Mouse (Mus musculus) erythroblast, embryonic 14.5 days (primary cell): Measurements from ENCODE around the gene Trim34a. TPM values are rescaled to one million over a fixed set of nuclear protein-coding genes. Genes with fewer than 3 reads are reported as not detected.

ENCODE experiments used
- H3K27me3 ChIP-seq: 2 replicates; pipeline ENCODE4 v1.6.1; 2012; ENCODE audit warnings: inconsistent platforms; ENCODE audit not compliant: control insufficient read depth
- H3K36me3 ChIP-seq: 2 replicates; pipeline ENCODE4 v1.6.1; 2012; ENCODE audit warnings: mild to moderate bottlenecking, inconsistent platforms; ENCODE audit not compliant: control insufficient read depth
- H3K4me1 ChIP-seq: 2 replicates; pipeline ENCODE4 v1.6.1; 2012; ENCODE audit warnings: inconsistent platforms; ENCODE audit not compliant: control insufficient read depth
- H3K4me3 ChIP-seq: replicated peaks from 2 replicates; pipeline ENCODE3; 2012; ENCODE audit warnings: moderate library complexity, mild to moderate bottlenecking, inconsistent platforms
- H3K9me3 ChIP-seq: 2 replicates; pipeline ENCODE4 v1.6.1; 2012; ENCODE audit warnings: low read length, inconsistent platforms, mixed read lengths; ENCODE audit not compliant: control insufficient read depth
- GATA1 ChIP-seq: IDR thresholded peaks from 2 replicates; pipeline ENCODE4 v1.6.1; 2012; ENCODE audit warnings: low read length, inconsistent platforms, mixed read lengths
- TAL1 ChIP-seq: IDR thresholded peaks from 3 replicates; pipeline ENCODE4 v1.6.1; 2012; ENCODE audit warnings: low read length, inconsistent platforms, mixed read lengths
- polyA plus RNA-seq: library from polyadenylated mRNA; stranded (reverse); fragments of >175 nt; gene quantifications from 2 replicates; pipeline ENCODE4 v1.2.3, GENCODE M21; 2012

Trim34a gene
- not detected in 2 replicates for polyA plus RNA-seq

- H3K4me3 ChIP-seq: peak within 1 kb of the TSS; percentile 64
- TF ChIP-seq TAL1 (no peak), GATA1 (no peak)
- H3K36me3 ChIP-seq: no peaks in the 10 kb centered on the region
- H3K4me1 ChIP-seq: peaks cover 4% of the 10 kb centered on the region
- no peaks in the 10 kb centered on the region for H3K27me3 ChIP-seq
- no peaks in the 10 kb centered on the region for H3K9me3 ChIP-seq
These were observed at the start of gene Trim34a for GRCm38 (mm10) chr7:104244287-104245181. Gene Trim34a (plus strand): TSS chr7:104244457.

DNA sequence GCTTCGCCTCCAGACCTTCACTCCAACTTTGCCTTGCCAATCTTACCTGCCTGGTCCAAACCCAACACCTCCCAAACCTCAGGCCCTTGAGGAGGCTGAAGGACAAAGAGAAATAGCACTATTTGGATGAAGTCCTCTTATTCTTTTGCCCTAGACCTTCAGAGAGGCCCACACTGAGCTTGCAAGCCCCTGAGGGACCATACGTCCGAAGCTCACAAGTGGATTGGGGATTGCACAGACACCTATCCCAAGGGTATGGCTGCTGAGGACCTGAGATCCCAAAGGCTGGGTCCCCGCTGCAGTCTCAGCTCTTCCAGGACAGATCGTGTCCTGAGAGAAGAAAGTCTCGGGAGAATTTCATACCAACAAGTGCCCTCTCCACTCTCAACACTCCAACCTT lies 48.4 kb upstream of the Trim34a start, which contains the start of gene Olfr649:
Olfr649 (minus strand) TSS at position 101 of the 400 bp plus-strand sequence.
- Histone ChIP-seq H3K9me3 (no peaks in the 10 kb centered on the region), H3K4me1 (no peaks in the 10 kb centered on the region), H3K4me3 (no peak within 1 kb of the TSS), H3K27me3 (no peaks in the 10 kb centered on the region), H3K36me3 (no peaks in the 10 kb centered on the region)
- TF ChIP-seq TAL1 (no peak), GATA1 (no peak)

- Histone ChIP-seq H3K4me1 (no peaks in the 10 kb centered on the region), H3K9me3 (no peaks in the 10 kb centered on the region), H3K4me3 (no peak overlapping the region), H3K27me3 (no peaks in the 10 kb centered on the region), H3K36me3 (no peaks in the 10 kb centered on the region)
- TF ChIP-seq GATA1 (no peak), TAL1 (no peak)
These were observed 44.4 kb upstream of the Trim34a start for GRCm38 (mm10) chr7:104199822-104200221.

DNA sequence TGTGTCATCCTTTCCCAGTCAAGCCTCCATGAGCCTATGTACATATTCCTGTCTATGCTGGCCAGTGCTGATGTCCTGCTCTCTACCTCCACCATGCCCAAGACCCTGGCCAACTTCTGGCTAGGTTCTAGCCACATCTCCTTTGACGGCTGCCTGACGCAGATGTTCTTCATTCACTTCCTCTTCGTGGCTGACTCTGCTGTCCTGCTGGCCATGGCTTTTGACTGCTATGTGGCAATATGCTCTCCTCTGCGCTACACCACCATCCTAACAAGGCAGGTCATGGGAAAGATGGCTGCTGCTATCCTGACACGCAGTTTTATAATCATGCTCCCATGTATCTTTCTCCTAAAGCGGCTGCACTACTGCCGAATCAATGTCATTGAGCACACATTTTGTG lies 38.1 kb upstream of the Trim34a start:
- Histone ChIP-seq H3K4me1 (no peaks in the 10 kb centered on the region), H3K9me3 (no peaks in the 10 kb centered on the region), H3K36me3 (no peaks in the 10 kb centered on the region), H3K4me3 (no peak overlapping the region), H3K27me3 (no peaks in the 10 kb centered on the region)
- TF ChIP-seq TAL1 (no peak), GATA1 (no peak)

DNA sequence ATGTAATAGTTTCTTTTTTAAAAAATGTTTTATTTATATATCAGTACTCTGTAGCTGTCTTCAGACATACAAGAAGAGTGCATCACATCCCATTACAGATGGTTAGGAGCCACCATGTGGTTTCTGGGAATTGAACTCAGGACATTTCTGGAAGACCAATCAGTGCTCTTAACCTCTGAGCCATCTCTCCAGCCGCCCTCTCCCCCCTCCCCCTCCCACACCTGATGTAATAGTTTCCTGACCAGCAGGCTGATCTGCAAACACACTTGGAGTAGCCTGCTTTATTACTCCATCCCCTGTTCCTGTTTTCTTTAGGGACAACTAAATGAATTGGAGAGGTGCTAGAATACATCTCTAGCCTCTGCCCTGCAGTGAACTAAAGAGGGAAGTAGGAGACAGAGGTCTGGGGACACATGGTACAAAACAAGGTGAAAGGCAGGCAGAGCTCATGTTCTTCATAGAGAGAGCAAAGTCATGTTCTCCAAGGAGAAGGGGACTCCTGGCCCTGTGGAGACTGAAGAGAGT lies 28.2 kb upstream of the Trim34a start:
- H3K36me3 ChIP-seq: no peaks in the 10 kb centered on the region
- no peak for TF ChIP-seq GATA1
- TF ChIP-seq TAL1: no peak
- H3K9me3 ChIP-seq: no peaks in the 10 kb centered on the region
- no peak overlapping the region for H3K4me3 ChIP-seq
- H3K27me3 ChIP-seq: peaks cover 5% of the 10 kb centered on the region
- H3K4me1 ChIP-seq: peaks cover 6% of the 10 kb centered on the region

DNA sequence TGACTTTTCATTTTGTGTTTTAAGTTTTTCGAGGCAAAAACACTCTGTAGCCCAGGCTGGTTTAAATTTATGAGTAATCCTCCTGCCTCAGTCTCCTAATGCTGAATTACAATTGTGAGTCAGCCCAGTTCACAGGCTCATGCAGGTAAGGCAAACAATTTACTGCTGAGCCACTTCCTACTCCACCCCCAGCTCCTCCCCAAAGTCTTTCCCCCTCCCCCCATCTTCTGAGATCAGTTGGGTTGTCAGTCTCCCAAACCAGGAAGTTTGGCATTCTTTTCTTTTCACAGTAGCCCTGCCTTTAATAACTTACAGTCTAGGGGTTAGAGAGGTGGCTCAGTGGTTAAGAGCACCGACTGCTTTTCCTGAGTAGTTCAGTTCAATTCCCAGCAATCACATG lies 26.4 kb upstream of the Trim34a start:
- Histone ChIP-seq H3K9me3 (no peaks in the 10 kb centered on the region), H3K4me3 (no peak overlapping the region), H3K36me3 (no peaks in the 10 kb centered on the region), H3K4me1 (peaks cover 6% of the 10 kb centered on the region), H3K27me3 (peaks cover 5% of the 10 kb centered on the region)
- no peak for TF ChIP-seq GATA1
- TF ChIP-seq TAL1: no peak

GRCm38 (mm10) chr7:104218701-104219569 lies 25.3 kb upstream of the Trim34a start, which contains the start of gene Trim6:
Gene Trim6 (plus strand): TSS chr7:104218793.
- no peaks in the 10 kb centered on the region for H3K36me3 ChIP-seq
- TF ChIP-seq GATA1 (no peak), TAL1 (no peak)
- H3K27me3 ChIP-seq: peaks cover 5% of the 10 kb centered on the region
- H3K9me3 ChIP-seq: no peaks in the 10 kb centered on the region
- H3K4me1 ChIP-seq: peaks cover 6% of the 10 kb centered on the region
- peak within 1 kb of the TSS; percentile 39 for H3K4me3 ChIP-seq

DNA sequence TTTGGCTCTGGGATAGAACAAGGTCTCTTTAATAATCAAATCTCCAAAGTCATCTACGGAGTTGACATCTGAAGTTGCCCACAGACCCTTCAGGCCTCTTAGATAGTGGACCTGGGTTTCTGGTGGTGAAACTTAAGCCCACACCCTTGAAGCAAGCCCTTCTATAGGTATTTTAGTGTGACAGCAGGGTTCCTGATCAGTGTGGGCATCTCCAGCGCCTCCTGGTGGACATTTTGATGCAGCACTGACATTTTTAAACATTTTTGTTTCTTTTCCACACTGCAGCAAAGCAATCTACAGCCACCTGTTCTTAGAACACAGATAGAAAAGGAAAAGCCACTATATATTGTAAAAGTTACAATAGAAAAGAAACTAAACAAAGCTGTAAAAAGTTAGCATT lies 13.1 kb upstream of the Trim34a start:
- TF ChIP-seq TAL1: no peak
- no peak for TF ChIP-seq GATA1
- Histone ChIP-seq H3K27me3 (no peaks in the 10 kb centered on the region), H3K4me3 (no peak overlapping the region), H3K9me3 (no peaks in the 10 kb centered on the region), H3K4me1 (no peaks in the 10 kb centered on the region), H3K36me3 (no peaks in the 10 kb centered on the region)

DNA sequence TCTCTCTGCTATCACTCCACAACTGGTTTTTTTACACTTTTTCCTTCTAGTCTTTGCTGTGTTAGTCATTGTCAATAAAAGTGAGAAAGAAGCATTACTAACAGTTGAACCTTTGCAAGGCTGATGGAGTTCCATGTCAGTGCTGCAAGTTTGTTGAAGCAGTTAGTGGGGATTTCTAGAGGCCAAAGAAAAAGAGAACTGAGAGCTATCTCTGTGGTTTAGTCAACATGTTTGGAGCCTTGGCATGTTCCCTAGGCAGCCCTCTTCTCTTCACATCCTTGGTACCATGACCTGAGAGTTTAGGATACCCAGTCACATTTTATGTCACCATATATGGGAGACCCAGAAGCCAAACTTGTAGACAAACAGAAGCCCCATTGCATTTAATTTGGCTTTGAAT lies 3.4 kb upstream of the Trim34a start:
- Histone ChIP-seq H3K4me3 (no peak overlapping the region), H3K4me1 (peaks cover 4% of the 10 kb centered on the region), H3K36me3 (no peaks in the 10 kb centered on the region), H3K27me3 (no peaks in the 10 kb centered on the region), H3K9me3 (no peaks in the 10 kb centered on the region)
- TF ChIP-seq TAL1 (no peak), GATA1 (no peak)
